Mouse (Mus musculus) kidney, adult 8-10 months (tissue): Measurements from ENCODE around the gene Sumo1.

Source experiments
- DNase-seq, 2 experiments: peaks; one replicate each; pipeline ENCODE4 v3.0.0; 2022

Gene Sumo1

DNA sequence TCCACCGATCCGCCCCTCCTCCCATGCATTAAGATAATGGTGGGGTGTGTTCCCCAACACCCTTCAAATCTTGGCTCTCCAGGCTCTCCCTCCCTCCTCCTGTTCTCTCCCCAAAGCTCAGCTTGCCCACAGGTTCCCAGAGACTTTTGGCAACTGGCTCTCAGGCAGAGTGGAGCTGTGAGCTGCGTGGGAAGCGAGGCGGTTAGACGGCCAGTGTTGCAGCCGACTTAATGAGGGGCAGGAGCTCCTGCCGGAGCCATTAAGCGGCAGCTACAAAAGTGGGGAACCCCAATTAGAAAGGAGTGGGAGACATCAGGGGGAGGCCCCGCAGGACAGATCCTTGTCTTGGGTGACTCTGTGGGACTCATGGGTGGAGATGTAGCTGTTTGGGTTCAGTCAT lies 78.3 kb downstream of the Sumo1 start:
- no peak for DNase-seq

DNA sequence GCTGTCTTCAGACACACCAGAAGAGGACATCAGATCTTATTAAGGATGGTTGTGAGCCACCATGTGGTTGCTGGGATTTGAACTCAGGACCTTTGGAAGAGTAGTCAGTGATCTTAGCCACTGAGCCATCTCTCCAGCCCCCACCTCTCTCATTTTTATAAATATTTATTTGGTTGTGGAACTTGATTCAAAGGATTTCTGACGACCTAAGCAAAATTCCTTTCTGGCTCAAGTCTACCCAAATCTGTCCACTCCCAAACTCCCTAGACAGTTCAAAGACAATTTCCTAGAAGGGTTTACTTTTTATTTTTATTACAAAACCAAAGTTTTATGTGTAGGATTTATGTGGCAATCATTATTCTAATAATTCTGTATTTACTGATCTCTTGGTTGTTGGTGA lies 81.4 kb downstream of the Sumo1 start:
- DNase-seq = no peak

DNA sequence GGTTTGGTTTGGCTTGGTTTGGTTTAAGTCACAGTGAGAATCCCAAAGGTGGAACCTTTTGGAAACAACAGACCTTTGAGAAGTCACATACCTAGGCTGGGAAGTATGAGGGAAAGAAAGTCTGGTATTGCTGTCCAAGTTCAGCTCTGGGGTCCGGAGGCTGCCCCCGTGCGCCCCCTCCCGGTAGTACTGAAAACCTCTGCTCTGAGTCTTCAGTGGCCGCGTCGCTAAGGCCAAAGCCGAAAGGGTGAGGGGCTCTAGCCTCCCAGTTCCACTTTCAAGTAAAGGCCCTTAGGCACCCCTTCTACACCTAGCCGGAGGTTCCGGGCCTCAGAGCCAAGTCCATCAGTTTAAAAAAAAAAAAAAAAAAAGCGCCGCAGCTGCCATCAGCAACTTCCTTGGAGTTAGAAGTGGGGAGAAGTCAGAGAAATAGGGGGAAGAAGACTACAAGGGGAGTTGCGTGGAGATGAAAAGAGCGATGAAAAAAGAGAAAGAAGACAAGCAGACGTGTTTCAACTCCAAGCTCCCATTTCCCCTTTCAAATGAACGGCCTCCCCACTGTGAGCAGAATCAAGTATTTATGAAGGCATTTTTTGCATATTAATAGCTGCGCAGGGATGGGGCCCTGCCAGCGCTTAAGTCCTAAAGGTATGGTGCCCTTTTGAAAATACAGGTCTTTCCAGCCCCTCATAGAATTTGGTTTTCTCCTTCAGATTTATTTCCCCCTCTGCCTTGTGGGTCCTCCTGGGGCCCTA lies 85.8 kb downstream of the Sumo1 start:
- DNase-seq = peak; percentile 42 to 62

DNA sequence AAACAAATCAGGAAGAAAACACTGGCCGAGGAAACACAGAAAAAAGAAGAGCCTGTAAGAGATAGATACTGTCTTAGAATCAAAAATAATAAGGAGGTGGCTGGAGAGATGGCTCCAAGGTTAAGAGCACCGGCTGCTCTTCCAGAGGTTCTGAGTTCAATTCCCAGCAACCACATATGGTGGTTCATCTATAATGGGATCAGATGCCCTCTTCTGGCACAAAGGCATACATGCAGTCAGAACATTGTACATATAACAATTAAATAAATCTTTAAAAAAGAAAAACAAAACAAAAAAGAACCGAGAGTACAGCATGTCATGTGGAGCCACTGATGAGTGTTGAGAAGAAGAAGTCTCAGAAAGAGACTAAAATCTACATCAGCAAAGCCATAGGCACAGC lies 89.8 kb downstream of the Sumo1 start:
- no peak for DNase-seq

DNA sequence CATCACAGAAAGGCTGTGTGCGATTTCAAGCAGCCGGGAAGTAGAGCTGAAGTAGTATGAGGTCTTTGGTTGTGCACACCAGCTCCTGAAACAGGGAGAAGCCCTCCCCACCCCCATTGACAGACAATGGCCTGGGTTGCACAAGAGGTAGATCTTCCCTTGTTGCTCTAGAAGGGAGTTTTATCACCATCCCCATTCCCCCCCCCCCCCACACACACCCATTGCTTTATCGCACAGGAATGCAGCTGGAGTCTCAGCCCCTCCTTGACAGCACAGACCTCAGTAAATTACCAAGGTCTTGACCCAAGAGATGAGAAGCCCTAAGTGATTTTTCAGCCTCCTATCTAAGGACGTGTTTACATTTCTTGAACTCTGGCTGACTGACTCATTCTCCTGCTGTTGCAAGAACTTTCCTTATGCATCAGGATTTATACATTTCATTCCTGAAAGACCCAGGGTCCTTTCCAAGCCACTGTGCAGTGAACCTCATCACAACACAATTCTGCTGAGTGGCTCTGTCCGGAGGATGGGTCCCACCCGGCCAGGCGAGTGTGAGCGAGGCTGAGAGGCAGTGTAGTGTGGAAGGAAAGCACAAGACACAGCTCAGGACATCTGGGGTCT lies 90.4 kb downstream of the Sumo1 start:
- no peak for DNase-seq

DNA sequence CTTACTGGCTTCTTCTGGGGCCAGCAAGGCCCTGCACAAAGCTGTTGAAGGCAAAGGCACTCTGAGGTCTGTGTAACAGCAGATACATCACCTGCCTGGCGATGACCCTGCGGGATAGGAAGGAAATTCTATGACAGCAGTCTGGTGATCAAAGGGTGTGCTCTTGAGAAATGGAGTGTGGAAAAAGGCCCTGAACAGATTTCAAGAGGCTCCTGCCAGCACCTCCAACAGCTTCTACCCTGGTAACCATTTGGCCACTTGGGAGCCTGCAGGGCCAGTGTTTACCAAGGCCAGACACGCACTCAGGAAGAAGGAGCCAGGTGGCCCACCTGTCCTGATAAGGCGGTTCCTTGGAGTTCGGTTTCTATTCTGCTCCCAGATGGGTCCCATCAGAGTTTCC lies 91.3 kb downstream of the Sumo1 start:
- no peak for DNase-seq

DNA sequence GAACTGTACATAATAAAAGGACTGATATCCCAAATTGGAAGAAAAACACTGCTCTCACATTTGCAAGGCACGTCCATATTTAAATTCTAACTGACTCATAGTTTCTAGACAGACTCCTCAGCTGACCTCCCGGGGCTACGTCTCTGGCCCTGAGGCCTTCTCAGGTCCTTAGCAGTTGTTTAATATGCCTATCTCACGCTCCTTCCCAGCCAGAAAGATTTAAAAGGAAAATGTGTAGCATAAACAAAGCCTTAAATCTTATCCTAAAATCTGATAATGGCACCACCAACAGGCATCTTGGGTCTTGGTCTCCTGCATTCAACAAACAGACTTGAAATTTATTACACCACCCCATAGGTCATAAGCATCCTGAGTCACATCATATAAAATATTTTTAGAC lies 91.9 kb downstream of the Sumo1 start:
- no peak for DNase-seq

DNA sequence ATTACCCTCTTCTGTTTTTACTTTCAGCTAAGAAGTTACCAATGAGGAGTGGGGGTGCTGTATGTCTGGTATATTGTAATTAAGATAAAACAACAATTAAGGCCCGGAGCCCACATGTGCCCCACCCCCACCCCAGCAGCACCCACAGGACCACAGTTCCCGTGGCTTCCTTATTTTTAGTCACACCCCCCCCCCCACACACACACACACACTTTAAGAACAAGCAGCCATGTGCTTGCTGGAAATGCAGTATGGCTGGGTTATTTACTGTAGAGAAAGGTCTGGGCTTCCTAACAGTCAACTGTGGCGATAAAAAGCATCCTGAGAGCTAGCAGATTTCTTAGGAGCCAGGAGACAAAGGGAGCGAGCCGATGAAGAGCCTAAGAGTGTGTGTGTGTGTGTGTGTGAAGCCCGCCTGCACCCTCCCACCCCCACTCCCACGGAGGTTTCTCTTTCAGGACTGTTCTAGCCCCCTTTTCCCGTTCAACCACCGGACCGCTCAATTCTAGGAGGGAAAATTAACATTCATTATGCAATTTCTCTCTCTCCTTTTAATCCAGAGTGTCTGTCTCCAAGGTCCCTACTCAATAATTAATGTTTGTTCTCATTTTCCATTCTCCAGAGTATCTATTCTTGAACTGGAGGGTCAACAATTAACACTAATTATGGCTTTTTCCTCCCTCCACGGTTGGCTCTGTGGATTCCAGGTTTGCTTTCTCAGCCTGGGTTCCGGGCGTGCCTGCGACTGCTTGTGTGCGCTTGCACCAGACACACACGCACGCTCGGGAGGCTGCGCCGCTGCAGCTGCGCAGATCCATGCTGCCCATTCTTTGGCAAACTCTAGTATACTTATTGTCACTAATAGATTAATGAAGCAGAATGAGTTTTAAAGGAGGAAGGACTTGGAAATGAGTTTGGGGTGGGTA lies 96.1 kb downstream of the Sumo1 start:
- DNase-seq = no peak

DNA sequence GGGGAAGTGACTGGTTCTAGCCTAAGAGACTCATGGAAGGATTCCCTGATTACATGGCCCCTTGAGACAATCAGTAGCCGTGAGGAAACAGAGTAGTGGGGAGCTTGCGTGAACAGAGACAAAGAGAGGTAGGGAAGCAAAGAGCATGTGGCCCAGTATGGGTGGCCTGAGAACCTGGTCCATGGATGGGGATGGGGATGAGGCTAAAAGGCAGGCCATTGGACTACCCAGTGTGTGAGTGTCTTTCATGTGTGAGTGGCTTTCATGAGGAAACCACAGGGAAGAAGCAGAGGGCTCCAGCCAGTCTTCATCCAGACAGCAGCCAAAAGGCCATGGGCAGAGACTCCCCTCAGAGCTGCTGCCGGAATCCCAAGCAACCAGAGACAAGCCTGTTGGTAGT lies 96.8 kb downstream of the Sumo1 start:
- no peak for DNase-seq

DNA sequence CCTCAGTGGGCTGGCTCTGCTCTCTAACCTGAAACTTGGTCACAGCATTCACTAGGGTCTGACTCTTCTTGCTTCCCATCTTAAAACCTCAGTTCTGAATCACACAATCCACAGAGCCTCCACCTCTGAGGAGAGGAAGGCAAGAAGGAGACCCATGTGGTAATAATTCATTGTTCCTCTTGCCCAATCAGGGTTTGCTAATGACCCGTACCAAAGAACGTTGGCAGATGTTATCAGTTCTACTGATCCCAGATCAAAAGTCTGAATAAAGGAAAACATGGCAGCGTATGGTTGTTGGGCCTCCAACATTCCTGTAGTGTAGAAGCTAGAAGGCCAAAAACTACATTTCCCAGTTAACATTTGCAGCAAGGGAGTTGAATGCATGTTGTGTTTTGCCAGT lies 99.1 kb downstream of the Sumo1 start:
- DNase-seq = no peak

DNA sequence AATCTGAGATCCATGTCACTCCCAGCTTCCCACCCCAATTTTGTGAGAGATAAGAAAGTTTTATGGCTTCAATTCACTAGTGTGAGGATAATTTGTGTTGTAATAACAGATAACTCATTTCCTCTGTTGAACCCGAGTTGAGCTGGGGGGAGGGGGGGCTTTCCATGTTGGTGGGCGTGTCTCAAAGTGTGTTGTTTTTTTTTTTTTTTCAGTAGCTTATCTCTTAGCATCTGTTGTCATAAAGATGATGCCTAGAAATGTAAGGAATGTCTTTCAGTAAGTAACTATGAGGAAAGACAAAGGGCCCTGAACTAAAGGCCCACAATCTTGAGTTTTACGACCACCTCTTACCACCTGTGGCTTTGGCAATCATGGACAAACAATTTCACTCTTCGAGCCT lies 99.9 kb downstream of the Sumo1 start:
- DNase-seq = no peak

DNA sequence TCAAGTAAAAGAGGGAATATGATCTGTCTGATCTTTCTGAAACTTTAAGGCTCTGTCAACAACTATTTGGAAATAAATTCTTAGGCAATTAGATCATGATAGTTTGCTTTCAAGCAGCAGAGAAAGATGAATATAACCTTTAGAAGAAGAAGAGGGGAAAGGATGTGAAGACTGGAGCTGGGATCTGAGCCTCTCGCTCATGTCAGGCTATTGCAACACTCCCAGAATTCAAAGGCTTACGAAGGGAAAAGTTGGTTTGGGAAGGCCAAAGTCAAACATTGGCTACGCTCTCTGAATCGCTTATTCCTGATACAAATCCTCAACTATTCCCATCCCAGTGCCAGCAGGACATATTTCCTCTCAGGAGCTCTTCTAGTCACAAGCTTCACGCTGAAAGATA lies 101.3 kb downstream of the Sumo1 start:
- DNase-seq = no peak

DNA sequence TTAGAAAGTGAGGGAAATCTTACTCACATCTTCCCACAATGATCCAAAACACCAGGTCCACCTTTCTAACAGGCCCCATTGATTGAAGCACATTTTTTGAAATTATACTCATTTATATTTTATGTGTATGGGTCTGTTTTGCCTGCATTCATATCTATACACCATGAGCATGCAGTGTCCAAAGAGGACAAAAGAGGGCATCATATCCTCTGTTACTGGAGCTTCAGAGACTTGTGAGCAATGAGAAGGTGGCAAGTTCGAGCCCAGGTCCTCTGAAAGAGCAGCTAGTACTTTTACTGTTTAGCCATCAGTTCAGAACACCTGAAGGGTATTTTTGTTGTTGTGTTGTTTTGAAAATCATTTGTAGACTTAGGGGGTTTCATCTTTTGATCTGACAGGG lies 102.4 kb downstream of the Sumo1 start:
- no peak for DNase-seq

DNA sequence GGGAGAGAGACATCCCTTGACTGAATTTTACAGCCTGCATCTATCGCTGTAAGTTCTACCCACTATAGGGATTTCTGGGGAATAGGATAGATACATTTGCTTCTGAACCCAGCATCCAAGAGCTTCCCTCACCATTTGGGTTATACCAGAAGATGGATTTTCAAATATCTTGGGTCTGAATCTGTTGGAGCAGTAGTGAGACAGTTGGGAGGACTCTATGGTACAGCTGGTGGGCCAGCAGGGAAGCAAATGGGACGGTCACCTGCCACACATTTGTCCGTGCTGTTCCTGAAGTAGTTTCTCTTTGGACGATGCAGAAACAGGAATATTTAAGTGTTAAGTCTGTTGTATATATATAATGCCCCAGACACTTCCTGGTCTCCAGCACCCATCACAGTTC lies 103.1 kb downstream of the Sumo1 start:
- DNase-seq = no peak

DNA sequence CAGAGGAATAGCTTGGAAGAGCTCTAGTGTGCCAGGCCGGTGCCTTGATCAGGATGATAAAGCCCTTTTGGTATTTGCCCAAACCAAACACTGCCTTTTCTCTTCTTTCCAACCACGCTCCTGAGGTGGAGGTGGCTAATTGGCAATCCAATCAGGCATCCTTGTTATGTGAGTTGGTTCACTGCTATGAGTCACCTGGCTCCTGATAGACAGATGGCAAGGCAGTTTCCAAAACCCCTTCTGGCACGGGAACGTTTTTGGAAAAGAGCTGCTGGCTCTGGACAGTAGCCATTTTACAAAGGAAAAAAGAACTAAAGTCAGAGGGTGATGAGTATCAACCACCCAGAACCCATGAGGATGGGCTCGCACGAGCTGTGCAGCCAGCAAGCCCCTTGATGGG lies 103.7 kb downstream of the Sumo1 start:
- DNase-seq = no peak

DNA sequence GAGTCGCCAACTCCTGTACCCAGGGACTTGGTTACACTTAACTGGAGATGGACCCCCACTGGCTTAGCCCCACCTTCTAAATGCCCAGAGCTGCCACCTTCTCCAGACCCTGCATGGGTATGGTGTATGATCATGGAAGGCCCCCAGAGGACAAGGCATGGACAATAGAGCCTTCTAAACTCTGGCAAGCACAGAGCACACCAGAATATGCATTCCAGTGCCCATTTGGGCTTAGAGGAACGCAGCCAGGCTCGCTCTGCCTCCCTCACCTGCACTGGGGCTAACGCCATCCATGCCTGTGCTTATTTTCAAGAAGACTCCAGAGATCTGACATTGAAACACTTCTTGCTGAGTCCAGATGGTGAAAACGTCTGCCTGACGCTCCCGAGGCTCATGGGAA lies 104.4 kb downstream of the Sumo1 start:
- DNase-seq = no peak

DNA sequence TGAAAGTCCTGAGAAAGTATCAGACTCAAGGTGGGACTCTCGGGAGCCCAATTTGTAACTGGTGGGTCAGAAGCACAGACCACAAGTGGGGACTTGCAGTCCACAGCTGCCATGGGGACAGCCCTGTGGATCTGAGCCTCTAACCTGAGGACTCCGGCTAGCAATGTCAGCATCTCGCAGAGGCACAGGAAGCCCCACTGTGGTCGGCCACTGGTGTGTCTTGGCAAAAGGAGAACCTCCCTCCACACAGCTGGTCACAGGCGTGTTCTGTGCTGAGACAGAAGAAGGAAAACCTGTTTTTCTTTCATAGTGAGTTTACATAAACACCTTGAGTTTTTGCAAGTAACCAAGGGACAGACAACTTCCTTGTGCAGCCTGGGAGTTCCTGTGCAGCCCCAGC lies 104.8 kb downstream of the Sumo1 start:
- no peak for DNase-seq

DNA sequence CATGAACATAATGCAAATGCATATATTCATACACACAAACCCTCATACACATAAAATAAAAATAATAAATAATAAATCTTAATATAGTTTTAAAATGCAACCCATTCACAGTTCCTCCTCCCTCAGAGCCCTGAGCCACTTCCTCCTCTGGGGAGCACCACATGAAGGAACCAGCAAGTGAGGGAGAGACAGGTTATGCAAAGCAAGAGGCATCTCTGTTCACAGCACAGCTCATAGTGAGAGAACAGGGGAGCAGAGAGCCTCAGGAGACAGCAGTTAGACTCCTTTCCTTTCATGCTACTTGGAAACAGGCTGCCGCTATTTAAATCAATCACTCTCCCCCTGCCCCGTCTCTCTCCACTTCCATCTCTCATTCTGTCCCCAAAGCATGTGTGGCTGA lies 107.1 kb downstream of the Sumo1 start:
- no peak for DNase-seq

DNA sequence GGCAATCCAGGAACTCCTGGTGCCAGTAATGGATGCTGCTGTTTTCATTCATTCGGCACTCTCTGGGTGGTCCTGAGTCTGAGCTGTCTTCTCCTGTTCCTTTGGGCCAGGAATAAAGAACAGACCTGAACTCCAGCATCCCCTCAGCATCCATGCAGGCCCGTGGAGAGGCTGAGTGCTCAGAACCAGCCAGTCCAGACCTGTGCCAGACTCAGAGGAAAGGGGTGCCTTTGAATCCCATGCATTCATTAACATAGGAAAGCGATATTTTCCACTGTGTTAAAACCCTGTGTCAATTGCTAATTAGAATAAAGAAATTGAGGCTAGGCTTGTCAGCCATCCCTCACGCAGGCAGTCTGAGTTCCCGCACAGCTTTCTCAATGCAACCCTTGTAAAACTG lies 116.9 kb downstream of the Sumo1 start:
- DNase-seq = no peak

DNA sequence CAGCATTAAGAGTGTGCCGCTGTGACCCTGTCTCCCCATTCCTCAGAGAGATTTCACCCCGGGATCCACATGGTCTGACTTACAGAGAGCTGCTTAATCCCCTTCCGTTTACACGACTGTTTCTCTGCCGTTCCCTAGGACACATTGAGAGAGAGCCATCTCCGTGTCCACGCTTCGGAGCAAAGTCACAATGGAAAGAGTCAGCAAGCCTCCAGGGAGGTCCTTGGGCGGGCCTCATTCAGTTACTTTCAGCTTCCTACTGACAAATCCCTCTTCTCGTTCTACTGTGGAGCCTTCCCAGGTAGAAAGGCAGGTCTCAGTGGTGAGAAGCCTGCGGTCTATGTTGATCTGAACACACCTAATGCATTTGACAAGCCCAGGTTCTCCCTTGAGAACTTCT lies 119.6 kb downstream of the Sumo1 start:
- no peak for DNase-seq

DNA sequence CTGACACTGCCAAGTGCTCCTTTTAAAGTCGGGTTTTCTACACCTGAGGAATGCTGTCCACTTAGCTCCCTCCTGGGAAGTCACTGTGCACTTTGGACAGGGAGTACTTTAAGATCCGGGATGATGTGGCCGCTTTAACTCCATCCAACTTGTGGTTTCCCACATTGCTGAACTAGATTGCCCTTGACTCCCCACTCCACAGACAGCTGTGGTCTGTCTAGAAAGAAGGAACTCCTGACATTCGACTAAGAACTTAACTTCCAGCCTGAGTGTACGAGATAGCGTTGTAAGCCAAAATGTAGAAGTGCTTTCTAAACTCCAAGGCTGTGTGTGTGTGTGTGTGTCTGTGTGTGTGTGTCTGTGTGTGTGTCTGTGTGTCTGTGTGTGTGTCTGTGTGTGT lies 120.4 kb downstream of the Sumo1 start:
- DNase-seq = peak; percentile 10 to 20

DNA sequence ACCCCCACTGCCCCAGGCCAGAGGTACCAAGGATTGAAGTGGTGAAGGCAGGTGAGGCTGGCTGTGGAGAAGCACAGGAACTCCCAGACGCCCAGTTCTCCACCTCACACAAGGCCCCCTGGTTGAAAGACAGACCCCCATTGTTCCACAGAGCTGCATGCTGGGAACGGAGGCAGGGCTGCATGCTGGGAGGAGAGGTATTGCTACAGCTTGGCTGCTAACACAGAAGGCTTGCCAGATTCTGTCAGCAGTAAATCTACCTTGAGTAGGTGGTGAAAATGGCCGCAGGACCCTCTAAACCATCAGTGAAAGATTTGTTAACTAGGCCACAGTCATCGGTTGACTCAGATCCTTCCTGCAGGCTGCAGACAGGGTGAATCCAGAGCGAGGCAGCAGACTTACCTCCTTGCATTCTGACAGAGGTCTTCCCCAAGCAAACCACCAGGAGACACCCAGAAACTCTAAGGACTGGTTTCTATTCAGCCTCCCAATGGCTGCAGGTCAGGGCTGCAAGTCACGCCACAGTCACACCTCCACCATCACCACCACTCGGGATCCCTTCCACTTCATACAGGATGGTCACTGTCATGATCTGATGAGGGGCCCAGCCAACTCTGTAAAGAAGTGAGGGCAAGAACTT lies 121.5 kb downstream of the Sumo1 start:
- no peak for DNase-seq

DNA sequence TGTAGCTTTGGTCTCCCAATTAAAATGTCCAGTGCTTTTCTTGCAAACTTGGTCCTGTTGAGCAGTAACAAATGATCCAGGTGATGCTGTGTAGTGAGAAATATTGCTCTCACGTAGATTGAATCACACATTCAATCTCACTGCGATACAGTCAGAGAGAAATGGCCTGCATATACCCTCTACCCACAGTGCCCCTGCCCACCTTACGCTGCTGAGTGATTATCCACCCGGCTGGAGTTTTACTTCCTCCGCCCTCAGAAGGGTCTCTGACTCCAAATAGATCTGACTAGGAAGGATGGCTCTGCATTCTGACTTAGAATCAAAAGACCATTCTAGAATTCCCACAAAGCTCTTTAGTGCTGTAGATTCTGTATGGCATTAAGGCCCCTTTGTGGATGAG lies 122.1 kb downstream of the Sumo1 start:
- DNase-seq = no peak
